Mouse (Mus musculus) liver, embryonic 13.5 days (tissue): ENCODE results near the gene Odf3. TPM values are rescaled to one million over a fixed set of nuclear protein-coding genes. Genes with fewer than 3 reads are reported as not detected.

Experiments used
- ATAC-seq: fragments of 200-750 bp; cut with Nextera tagmentation; 2 replicates; pipeline ENCODE4 v1.8.0; 2017; ENCODE audit warnings: low read depth, mild to moderate bottlenecking, moderate number of reproducible peaks, moderate library complexity
- DNase-seq: peaks from one replicate; pipeline ENCODE4 v3.0.0; 2022
- H3K27ac ChIP-seq: fragments of 300-500 bp; sonication (generic); 2 replicates; pipeline ENCODE4 v1.5.1; 2015; ENCODE audit warnings: moderate library complexity, mild to moderate bottlenecking, inconsistent platforms
- H3K27me3 ChIP-seq: fragments of 300-500 bp; sonication (generic); 2 replicates; pipeline ENCODE4 v1.6.1; 2015; ENCODE audit warnings: mild to moderate bottlenecking, inconsistent platforms
- H3K36me3 ChIP-seq: fragments of 300-500 bp; sonication (generic); 2 replicates; pipeline ENCODE4 v1.6.1; 2015; ENCODE audit warnings: mild to moderate bottlenecking, inconsistent platforms
- H3K4me1 ChIP-seq: fragments of 300-500 bp; sonication (generic); replicated peaks from 2 replicates; pipeline ENCODE4 v1.6.1; 2015; ENCODE audit warnings: inconsistent platforms
- H3K4me2 ChIP-seq: fragments of 300-500 bp; sonication (generic); 2 replicates; pipeline ENCODE4 v1.6.1; 2015; ENCODE audit warnings: inconsistent platforms, mild to moderate bottlenecking, moderate library complexity
- H3K4me3 ChIP-seq: fragments of 300-500 bp; sonication (generic); replicated peaks from 2 replicates; pipeline ENCODE4 v1.5.1; 2015; ENCODE audit warnings: mild to moderate bottlenecking, inconsistent platforms
- H3K9ac ChIP-seq: fragments of 300-500 bp; sonication (generic); 2 replicates; pipeline ENCODE4 v1.6.1; 2015; ENCODE audit warnings: mild to moderate bottlenecking, inconsistent platforms
- H3K9me3 ChIP-seq: fragments of 300-500 bp; sonication (generic); replicated peaks from 2 replicates; pipeline ENCODE4 v1.6.1; 2016; ENCODE audit warnings: inconsistent platforms
- WGBS: fragments of 180-500 bp; shearing (Covaris S2); methylation state at CpG from one replicate; pipeline ENCODE4 v1.1.7; 2015; ENCODE audit not compliant: insufficient replicate concordance; 5-methylcytosine and 5-hydroxymethylcytosine counted together
- polyA plus RNA-seq: library from polyadenylated mRNA; unstranded; fragments of >200 nt; fragmentation: Nextera tagmentation; extraction: Ambion mirVana; gene quantifications from 2 replicates; pipeline ENCODE4 v1.2.1, GENCODE M21; 2015

The Odf3 gene
- polyA plus RNA-seq, 1 experiment from 2014 or later: not detected

DNA sequence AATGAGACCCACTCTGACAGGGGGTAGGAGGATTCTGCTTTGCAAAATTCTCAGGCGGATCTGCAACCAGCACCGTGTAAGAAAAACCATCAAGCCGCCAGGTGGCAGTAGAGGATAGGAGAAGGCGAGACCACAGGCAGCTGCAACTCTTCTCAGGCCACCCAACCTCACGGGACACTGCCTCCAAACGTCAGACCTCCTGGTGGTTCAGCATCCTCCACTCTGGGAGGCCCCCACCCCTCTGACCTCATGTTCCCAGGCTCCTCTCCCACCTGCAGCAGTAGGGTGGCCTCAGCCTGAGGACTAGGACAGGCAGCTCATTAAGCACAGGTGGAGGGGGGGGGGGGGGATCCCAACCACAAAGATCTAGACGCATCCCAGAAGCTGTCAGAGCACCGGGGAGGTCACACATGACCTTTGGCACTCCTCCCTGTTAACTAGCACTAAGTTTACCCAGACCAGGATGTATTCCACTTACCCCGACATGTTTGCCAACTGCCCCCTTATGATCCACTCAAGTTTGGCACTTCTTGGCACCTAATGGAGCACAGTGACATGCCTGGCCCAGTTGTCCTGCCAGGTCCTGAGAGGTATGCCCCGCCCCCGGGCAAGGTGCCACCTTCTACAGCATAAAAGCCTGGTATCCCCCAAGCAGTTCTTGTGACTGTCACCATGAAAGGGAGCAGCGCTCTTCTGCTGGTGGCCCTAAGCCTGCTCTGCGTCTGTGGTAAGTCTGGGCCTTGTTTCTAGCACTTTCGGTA lies 2.5 kb upstream of the Odf3 start, which contains the start of gene Scgb1c1:
Gene Scgb1c1 (plus strand): TSS at position 643 of the 761 bp plus-strand sequence.
- Histone ChIP-seq H3K9me3 (no peaks in the 10 kb centered on the region), H3K27ac (no peak within 1 kb of the TSS), H3K36me3 (no peaks in the 10 kb centered on the region), H3K4me1 (peaks cover 2% of the 10 kb centered on the region; the same call in 1 of the 2 replicates), H3K4me2 (no peak within 1 kb of the TSS), H3K27me3 (peaks cover 38% of the 10 kb centered on the region), H3K9ac (no peak within 1 kb of the TSS), H3K4me3 (no peak within 1 kb of the TSS)
- peak; percentile 68 for DNase-seq
- WGBS: 27% methylated on average over 14 of the region's 14 CpGs
- peak; percentile 72 for ATAC-seq

DNA sequence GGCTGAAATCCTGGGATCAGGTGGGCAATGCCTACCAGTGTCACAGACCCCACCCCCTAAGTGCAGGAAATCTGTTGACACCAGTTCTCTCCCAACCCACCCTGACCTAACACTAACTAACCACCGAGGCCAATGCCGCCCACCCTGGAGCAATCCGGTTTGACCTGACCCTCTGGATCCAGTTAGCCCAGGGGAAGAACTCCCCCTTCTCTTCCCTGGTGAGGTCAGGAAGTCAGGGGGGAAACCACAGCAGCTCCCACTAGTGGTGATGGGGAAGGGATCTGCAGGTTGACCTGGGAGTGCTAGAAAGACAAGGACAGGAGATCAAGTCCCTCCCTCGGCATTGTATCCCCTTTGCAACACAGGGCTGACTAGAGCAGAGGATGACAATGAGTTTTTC lies 1.9 kb upstream of the Odf3 start:
- Histone ChIP-seq H3K27ac (no peak overlapping the region), H3K4me1 (peaks cover 2% of the 10 kb centered on the region; the same call in 1 of the 2 replicates), H3K4me2 (no peak overlapping the region), H3K27me3 (peaks cover 32% of the 10 kb centered on the region), H3K9me3 (no peaks in the 10 kb centered on the region), H3K36me3 (no peaks in the 10 kb centered on the region; the same call in 1 of the 2 replicates), H3K9ac (no peak overlapping the region), H3K4me3 (no peak overlapping the region)
- 62% methylated on average over 4 of the region's 4 CpGs for WGBS
- ATAC-seq (no peak), DNase-seq (no peak)

DNA sequence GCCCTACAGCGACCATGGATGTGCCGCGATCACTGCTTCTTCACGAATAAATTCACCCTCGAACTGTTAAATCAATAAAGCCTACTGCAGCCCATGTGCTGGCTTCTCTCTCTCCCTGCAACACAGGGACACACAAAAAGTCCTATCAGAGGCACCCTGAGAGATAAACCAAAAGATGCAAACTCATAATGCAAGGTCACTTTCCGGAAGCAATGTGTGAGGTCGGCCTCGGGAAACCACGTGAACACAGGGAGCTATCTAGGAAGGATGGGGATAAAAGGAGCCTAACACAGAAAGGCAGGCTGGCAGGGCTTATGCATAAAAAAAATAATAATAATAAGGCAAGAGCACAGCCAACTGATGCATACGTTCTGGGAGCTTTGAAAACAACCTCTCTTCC lies 929 bp upstream of the Odf3 start:
- Histone ChIP-seq H3K9me3 (no peaks in the 10 kb centered on the region), H3K27ac (no peak overlapping the region), H3K9ac (no peak overlapping the region), H3K4me3 (no peak overlapping the region), H3K36me3 (peaks cover 3% of the 10 kb centered on the region), H3K4me1 (peaks cover 2% of the 10 kb centered on the region; the same call in 1 of the 2 replicates), H3K27me3 (peaks cover 22% of the 10 kb centered on the region), H3K4me2 (no peak overlapping the region)
- ATAC-seq (no peak), DNase-seq (no peak)
- WGBS: 66% methylated on average over 10 of the region's 10 CpGs

DNA sequence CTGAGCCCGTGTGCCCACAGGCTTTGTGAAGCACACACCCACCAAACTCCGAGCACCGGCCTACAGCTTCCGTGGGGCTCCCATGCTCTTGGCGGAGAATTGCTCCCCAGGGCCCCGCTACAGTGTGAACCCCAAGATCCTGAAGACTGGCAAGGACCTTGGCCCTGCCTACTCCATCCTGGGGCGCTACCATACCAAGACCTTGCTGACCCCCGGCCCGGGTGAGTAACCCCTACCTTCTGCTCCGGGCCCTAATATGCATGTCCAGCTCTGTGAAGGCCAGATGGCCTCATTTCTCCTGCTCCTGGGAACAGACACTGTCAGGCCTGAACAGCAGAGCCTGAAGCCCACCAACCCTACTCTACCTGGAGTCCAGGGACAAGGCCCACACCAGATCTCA lies 986 bp downstream of the Odf3 start:
- H3K4me2 ChIP-seq: no peak overlapping the region
- no peak overlapping the region for H3K9ac ChIP-seq
- no peak for ATAC-seq
- DNase-seq: no peak
- H3K4me3 ChIP-seq: no peak overlapping the region
- H3K4me1 ChIP-seq: peaks cover 10% of the 10 kb centered on the region
- H3K36me3 ChIP-seq: peaks cover 23% of the 10 kb centered on the region
- no peak overlapping the region for H3K27ac ChIP-seq
- 79% methylated on average over 10 of the region's 10 CpGs for WGBS
- peaks cover 5% of the 10 kb centered on the region; the same call in 1 of the 2 replicates for H3K27me3 ChIP-seq
- H3K9me3 ChIP-seq: no peaks in the 10 kb centered on the region

DNA sequence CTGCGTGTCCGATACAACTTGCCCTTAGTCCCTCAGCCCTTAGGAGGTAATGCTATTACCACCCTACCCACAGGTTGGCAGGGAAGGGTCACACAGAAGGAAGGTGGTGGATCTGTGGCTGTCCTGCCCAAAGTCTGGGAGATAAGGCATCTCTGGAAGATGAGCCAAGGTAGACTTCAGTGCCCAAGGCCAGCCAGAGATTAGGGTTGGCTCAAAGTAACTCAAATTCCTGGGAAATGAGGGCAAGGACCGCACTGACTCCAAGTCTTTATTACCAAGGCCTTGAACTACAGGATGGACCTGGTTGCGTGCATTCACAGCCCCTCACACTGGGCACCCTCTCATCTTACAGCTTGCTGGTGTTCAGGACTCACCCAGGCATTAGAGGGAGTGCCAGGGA lies 4.3 kb downstream of the Odf3 start:
- Histone ChIP-seq H3K9ac (no peak overlapping the region), H3K36me3 (peaks cover 35% of the 10 kb centered on the region), H3K4me3 (no peak overlapping the region), H3K4me2 (no peak overlapping the region), H3K4me1 (peaks cover 29% of the 10 kb centered on the region), H3K27ac (no peak overlapping the region), H3K27me3 (no peaks in the 10 kb centered on the region), H3K9me3 (no peaks in the 10 kb centered on the region)
- no peak for ATAC-seq
- DNase-seq: no peak
- WGBS: 91% methylated on average over 4 of the region's 4 CpGs

DNA sequence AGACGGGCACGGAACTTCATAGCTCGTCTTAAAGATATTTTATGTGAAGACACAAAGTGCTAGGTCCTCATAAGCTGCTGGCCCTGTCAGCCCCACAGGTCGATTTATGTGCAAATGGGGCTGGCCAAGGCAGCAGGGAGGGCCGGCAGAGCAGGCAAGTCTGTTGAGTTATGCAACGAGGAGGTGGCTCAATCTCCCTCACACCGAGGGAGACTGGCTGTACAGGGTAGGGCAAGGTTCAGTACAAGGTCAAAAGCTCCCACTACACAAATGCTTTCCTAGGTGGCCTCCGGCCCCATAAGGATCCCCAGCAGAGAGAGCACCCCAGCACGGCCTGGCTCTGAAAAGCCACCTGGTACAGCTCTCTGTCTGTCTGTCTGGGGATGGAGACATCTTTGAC lies 5.8 kb downstream of the Odf3 start:
- H3K36me3 ChIP-seq: peaks cover 35% of the 10 kb centered on the region
- DNase-seq: no peak
- peaks cover 39% of the 10 kb centered on the region for H3K4me1 ChIP-seq
- H3K27ac ChIP-seq: peak overlapping the region; percentile 55
- ATAC-seq: no peak
- 0 out of 2 replicates have a peak overlapping the region, but pooled peaks have one; percentile 8 for H3K4me2 ChIP-seq
- H3K27me3 ChIP-seq: no peaks in the 10 kb centered on the region
- H3K9me3 ChIP-seq: no peaks in the 10 kb centered on the region
- H3K4me3 ChIP-seq: no peak overlapping the region; the same call in 1 of the 2 replicates
- WGBS: 71% methylated on average over 9 of the region's 9 CpGs
- no peak overlapping the region for H3K9ac ChIP-seq

DNA sequence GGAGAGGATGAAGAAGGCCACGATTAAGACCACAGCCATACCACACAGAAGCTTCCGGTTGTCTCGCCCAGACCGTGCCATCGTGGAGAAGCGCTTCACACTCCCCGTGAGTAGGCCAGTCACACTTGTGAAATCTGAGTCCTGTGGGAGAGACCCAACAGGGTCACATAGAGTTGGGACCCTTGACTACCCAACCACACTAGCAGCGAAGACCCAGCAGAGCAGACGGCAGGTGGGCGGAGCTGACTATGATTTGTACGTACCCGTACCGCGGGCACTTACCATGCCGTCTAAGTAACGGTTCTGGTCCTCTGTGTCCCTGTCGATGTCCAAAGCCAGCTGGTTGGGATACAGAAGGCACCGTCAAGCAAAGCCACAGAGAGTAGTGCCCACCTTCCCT lies 6.9 kb downstream of the Odf3 start:
- WGBS: 89% methylated on average over 18 of the region's 18 CpGs
- H3K36me3 ChIP-seq: peaks cover 46% of the 10 kb centered on the region
- H3K27ac ChIP-seq: no peak overlapping the region
- no peaks in the 10 kb centered on the region for H3K9me3 ChIP-seq
- peak overlapping the region; percentile 93; the same call in 1 of the 2 replicates for H3K9ac ChIP-seq
- ATAC-seq (no peak), DNase-seq (no peak)
- H3K4me3 ChIP-seq: peak overlapping the region; percentile 89; the same call in 1 of the 2 replicates
- peaks cover 50% of the 10 kb centered on the region for H3K4me1 ChIP-seq
- H3K27me3 ChIP-seq: no peaks in the 10 kb centered on the region
- peak overlapping the region; percentile 97 for H3K4me2 ChIP-seq

DNA sequence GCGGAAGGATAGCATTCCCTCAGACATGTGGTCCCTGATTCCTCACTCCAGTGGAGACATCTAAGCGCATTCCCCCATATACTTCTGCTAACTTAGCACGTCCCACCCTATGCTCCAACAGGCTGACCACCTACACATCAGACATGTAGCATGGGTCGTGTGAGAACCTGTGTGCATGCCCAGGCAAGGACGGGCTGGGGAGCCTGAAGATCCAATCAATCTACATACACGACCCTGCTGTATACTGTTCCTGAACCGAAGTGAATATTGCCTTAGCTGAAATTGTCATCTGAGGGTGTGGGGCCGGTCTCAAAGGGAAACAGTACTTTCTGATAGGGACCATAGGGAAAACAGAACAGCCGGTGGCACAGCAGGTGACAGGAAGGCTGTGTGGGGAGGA lies 7.6 kb downstream of the Odf3 start:
- Histone ChIP-seq H3K9ac (peak overlapping the region; percentile 93), H3K27ac (peak overlapping the region; percentile 99), H3K36me3 (peaks cover 52% of the 10 kb centered on the region), H3K27me3 (no peaks in the 10 kb centered on the region), H3K4me2 (peak overlapping the region; percentile 97), H3K4me3 (peak overlapping the region; percentile 89), H3K9me3 (no peaks in the 10 kb centered on the region), H3K4me1 (peaks cover 50% of the 10 kb centered on the region)
- 59% methylated on average over 9 of the region's 9 CpGs for WGBS
- DNase-seq (no peak), ATAC-seq (no peak)

DNA sequence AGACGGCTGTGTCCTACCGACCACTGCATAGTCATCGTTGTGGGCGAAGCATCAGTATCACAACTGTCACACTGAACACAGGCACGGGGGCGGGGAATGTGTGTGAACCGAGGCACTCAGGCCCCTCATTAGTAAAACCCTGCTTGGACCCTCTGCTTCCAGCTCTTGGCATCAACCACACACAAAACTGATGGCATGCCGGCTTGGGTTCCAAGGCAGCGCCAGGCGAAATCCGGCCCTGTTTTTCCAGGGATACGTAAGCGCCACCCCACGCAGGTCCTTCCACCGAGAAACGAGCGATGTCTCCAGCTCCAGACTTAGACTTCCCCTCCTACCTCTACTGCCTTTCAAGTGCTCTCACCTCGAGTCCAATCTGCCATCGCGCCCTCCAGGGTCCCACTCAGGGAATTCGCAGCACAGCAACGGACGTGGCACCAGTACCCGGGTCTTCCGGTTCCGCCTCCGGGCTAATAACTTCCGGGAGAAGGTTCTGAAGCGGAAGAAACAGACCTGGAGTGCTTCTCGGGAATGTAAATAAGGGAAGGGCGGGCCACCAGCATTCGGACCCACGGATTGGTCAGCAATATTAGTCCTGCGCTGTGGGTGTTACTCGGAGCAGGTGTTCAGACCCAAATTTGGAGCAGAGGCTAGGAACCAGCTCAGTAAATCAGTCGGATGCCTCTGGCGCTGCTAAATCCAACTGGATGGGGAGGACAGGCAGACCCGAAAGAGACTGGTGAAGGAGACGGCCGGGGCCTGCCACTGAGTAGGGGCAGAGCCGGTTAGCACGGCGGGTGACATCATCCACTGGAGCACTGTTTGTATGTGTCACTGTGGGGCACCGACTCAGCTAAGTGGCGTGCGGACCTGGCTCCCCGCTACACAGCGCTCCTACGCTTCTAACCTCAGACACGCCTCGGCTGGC lies 8.5 kb downstream of the Odf3 start, which contains the start of gene Gm45785:
Gene Gm45785 (minus strand): TSS at position 472 of the 925 bp plus-strand sequence.
- Histone ChIP-seq H3K4me1 (peaks cover 50% of the 10 kb centered on the region), H3K4me3 (peak within 1 kb of the TSS; percentile 89), H3K27ac (peak within 1 kb of the TSS; percentile 99), H3K9ac (peak within 1 kb of the TSS; percentile 93), H3K36me3 (peaks cover 62% of the 10 kb centered on the region), H3K27me3 (no peaks in the 10 kb centered on the region), H3K9me3 (no peaks in the 10 kb centered on the region), H3K4me2 (peak within 1 kb of the TSS; percentile 97)
- ATAC-seq: peak; percentile 76
- WGBS: under 1% methylated on average over 51 of the region's 51 CpGs
- peak; percentile 82 for DNase-seq

DNA sequence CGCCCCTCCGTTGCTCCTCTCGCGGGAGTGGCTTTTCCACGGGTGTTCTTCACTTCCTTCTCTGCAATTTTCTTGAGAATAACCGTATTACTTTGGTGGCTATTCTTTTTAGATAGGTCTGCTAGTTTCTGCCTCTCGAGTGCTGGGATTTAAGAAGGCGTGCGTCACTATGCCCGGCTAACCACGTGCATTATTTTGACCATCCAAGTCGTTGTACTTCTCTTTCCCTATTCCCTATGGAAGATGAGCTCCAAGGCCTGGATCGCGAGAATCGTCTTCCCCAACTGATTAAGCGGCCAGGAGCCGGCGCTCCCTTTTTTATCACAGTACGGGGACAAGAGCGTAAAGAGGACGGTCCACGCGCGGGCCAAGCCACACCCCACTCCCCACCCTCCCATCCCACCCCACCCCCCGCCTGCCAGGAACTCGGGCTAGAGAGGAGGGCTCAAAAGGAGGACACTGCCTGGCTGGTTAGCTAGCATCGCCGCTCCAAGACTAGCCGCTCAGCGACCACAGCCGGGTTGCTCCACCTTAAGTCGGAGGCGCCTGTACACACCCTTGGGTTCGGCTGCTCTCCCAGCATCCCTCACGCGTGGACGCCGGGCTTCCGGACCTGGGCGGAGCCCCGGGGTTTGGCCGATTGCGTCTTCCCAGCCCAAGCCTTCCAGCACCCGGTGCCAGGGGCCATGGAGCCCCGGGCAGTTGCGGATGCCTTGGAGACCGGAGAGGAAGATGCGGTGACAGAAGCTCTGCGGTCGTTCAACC lies 9.4 kb downstream of the Odf3 start, which contains the start of gene Ric8a:
Gene Ric8a (plus strand): TSS at position 173 of the 765 bp plus-strand sequence.
- H3K27ac ChIP-seq: peak within 1 kb of the TSS; percentile 99
- ATAC-seq: peak; percentile 83
- H3K27me3 ChIP-seq: no peaks in the 10 kb centered on the region
- peak within 1 kb of the TSS; percentile 89 for H3K4me3 ChIP-seq
- peak within 1 kb of the TSS; percentile 93 for H3K9ac ChIP-seq
- WGBS: under 1% methylated on average over 49 of the region's 50 CpGs
- H3K4me2 ChIP-seq: peak within 1 kb of the TSS; percentile 97
- H3K9me3 ChIP-seq: no peaks in the 10 kb centered on the region
- peak; percentile 86 for DNase-seq
- peaks cover 50% of the 10 kb centered on the region for H3K4me1 ChIP-seq
- peaks cover 64% of the 10 kb centered on the region for H3K36me3 ChIP-seq
